Mouse (Mus musculus): ENCODE measurements at regions not wholly inside any gene's neighbourhood (a gene's known extent, or its start where the extent isn't known, plus 50 kb on each side); places are given as distances from the start of the nearest gene placed in this dataset.

GRCm38 (mm10) chr2:174018002-174018401 is 58.1 kb upstream of the Stx16 start:
- in situ Hi-C loops (cut with MboI; ENCODE audit: low pct_ligation_motif_present, low pct_unique_long_range_greater_than_20kb, low sequenced_read_pairs) (no loop called here), dilution Hi-C loops (cut with MboI; ENCODE audit: extremely low pct_ligation_motif_present, extremely low pct_unique_long_range_greater_than_20kb, low sequenced_read_pairs) (no loop called here)
- peaks cover 65% of the 10 kb centered on the region for H3K27me3 ChIP-seq (replicated peaks)
- H3K4me3 ChIP-seq (replicated peaks in 1 of 3; ENCODE audit: low read depth in 2 of 3, low read length in 2 of 3, poor library complexity in 1 of 3), result no peak overlapping the region
- no peak overlapping the region for H3K27ac ChIP-seq (ENCODE audit: insufficient read depth, low read depth)
- H3K4me2 ChIP-seq (ENCODE audit: insufficient read depth, low read depth, poor library complexity, severe bottlenecking), result no peak overlapping the region
- no peak overlapping the region for H3K9ac ChIP-seq (ENCODE audit: insufficient read depth, low read depth)
- H3K79me2 ChIP-seq (replicated peaks; ENCODE audit: control insufficient read depth, extremely low read depth, insufficient read depth, poor library complexity, severe bottlenecking), result no peaks in the 10 kb centered on the region
- peak; percentile 29; the same call in 1 of the 2 replicates for TF ChIP-seq ELF1 (IDR thresholded peaks at IDR 0.05; ENCODE audit: low read depth, low read length)
- TF ChIP-seq IRF4 (IDR thresholded peaks at IDR 0.05; ENCODE audit: low read depth, low read length), result no peak
- H3K9me3 ChIP-seq (replicated peaks; ENCODE audit: low read length), result no peaks in the 10 kb centered on the region
- no peaks in the 10 kb centered on the region for H3K36me3 ChIP-seq (replicated peaks in 1 of 2; ENCODE audit: control insufficient read depth in 1 of 2, insufficient read depth in 1 of 2, low read length in 1 of 2)
- peaks cover 0 to 6% of the 10 kb centered on the region in 2 experiments; a peak in 1 of 4 replicates for H3K4me1 ChIP-seq (ENCODE audit: control insufficient read depth in 1 of 2, insufficient read depth in 2 of 2)
- no peak for DNase-seq (ENCODE audit: extremely low read depth)

DNA sequence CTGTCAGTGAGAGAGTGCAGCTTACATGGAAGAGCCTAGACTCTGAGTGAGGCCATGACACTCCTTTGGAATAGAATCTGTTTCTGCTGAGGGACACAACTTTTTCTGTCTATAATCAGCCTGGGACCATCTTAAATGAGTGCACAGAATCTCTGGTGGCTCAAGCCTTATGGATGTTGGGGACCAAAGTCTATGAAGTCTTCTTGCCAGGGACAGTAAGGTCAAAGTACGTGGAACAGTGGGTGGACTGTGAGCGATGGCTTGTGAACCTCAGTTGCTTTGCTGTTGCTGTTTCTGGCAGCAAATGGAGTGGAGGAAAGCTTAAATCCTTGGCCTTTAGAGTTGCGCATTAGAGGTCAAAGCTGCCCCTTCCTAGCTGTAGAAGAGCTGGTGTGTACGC is 57.1 kb upstream of the Stx16 start:
- H3K27me3 ChIP-seq (replicated peaks), result peaks cover 66% of the 10 kb centered on the region
- H3K4me1 ChIP-seq (ENCODE audit: control insufficient read depth in 1 of 2, insufficient read depth in 2 of 2), result peaks cover 0 to 6% of the 10 kb centered on the region in 2 experiments; a peak in 1 of 4 replicates
- H3K4me2 ChIP-seq (ENCODE audit: insufficient read depth, low read depth, poor library complexity, severe bottlenecking), result no peak overlapping the region
- H3K36me3 ChIP-seq (replicated peaks in 1 of 2; ENCODE audit: control insufficient read depth in 1 of 2, insufficient read depth in 1 of 2, low read length in 1 of 2), result no peaks in the 10 kb centered on the region
- no peaks in the 10 kb centered on the region for H3K79me2 ChIP-seq (replicated peaks; ENCODE audit: control insufficient read depth, extremely low read depth, insufficient read depth, poor library complexity, severe bottlenecking)
- no peak overlapping the region for H3K27ac ChIP-seq (ENCODE audit: insufficient read depth, low read depth)
- H3K9me3 ChIP-seq (replicated peaks; ENCODE audit: low read length), result no peaks in the 10 kb centered on the region
- DNase-seq (ENCODE audit: extremely low read depth), result no peak
- TF ChIP-seq HCFC1 (IDR thresholded peaks at IDR 0.05; ENCODE audit: low read depth, low read length) (no peak), RAD21 (IDR thresholded peaks at IDR 0.05; ENCODE audit: low read depth, low read length) (no peak), MAZ (IDR thresholded peaks at IDR 0.05; ENCODE audit: low read depth, low read length) (no peak), MXI1 (IDR thresholded peaks at IDR 0.05; ENCODE audit: low read depth, low read length) (no peak), ZMIZ1 (IDR thresholded peaks at IDR 0.05; ENCODE audit: low read depth, low read length) (no peak), USF1 (IDR thresholded peaks at IDR 0.05; ENCODE audit: low read depth, low read length) (no peak), POLR2A (IDR thresholded peaks at IDR 0.05; ENCODE audit: low read depth, low read length) (no peak), GABPA (IDR thresholded peaks at IDR 0.05; ENCODE audit: insufficient replicate concordance, low read depth, low read length) (no peak), ZKSCAN1 (IDR thresholded peaks at IDR 0.05; ENCODE audit: borderline replicate concordance, low read depth, low read length) (no peak), CHD2 (IDR thresholded peaks at IDR 0.05; ENCODE audit: low read length) (no peak), POLR2AphosphoS2 (IDR thresholded peaks at IDR 0.05; ENCODE audit: low read depth, low read length) (no peak), CTCF (conservative IDR thresholded peaks at IDR 0.05 in 1 of 2, IDR thresholded peaks at IDR 0.05 in 1 of 2; ENCODE audit: low read depth in 2 of 2, low read length in 2 of 2) (no peak), USF2 (conservative IDR thresholded peaks at IDR 0.05; ENCODE audit: low read depth, low read length) (no peak), MYC (IDR thresholded peaks at IDR 0.05; ENCODE audit: low read depth, low read length) (no peak), NRF1 (IDR thresholded peaks at IDR 0.05; ENCODE audit: low read depth, low read length) (no peak), ELF1 (IDR thresholded peaks at IDR 0.05; ENCODE audit: low read depth, low read length) (no peak)
- H3K4me3 ChIP-seq (replicated peaks in 1 of 3; ENCODE audit: low read depth in 2 of 3, low read length in 2 of 3, poor library complexity in 1 of 3), result no peak overlapping the region
- no peak overlapping the region for H3K9ac ChIP-seq (ENCODE audit: insufficient read depth, low read depth)
- in situ Hi-C loops (cut with MboI; ENCODE audit: low pct_ligation_motif_present, low pct_unique_long_range_greater_than_20kb, low sequenced_read_pairs), result no loop called here
- dilution Hi-C loops (cut with MboI; ENCODE audit: extremely low pct_ligation_motif_present, extremely low pct_unique_long_range_greater_than_20kb, low sequenced_read_pairs), result no loop called here

Data from CH12.LX (cell line).